Mouse (Mus musculus) C2C12 (cell line): ENCODE results near the gene Sv2b. TPM values are rescaled to one million over a fixed set of nuclear protein-coding genes. Genes with fewer than 3 reads are reported as not detected.

Source experiments
- H3K27me3 ChIP-seq: one replicate; pipeline ENCODE4 v1.6.1; 2011; ENCODE audit not compliant: control insufficient read depth, insufficient read depth, insufficient read length
- H3K36me3 ChIP-seq: one replicate; pipeline ENCODE4 v1.6.1; 2011; ENCODE audit not compliant: control insufficient read depth, insufficient read depth
- H3K4me3 ChIP-seq: one replicate; pipeline ENCODE4 v1.5.1; 2011; ENCODE audit warnings: mild to moderate bottlenecking, control low read depth; ENCODE audit not compliant: poor library complexity, insufficient read depth, severe bottlenecking
- H3K79me2 ChIP-seq: one replicate; pipeline ENCODE4 v1.6.1; 2011; ENCODE audit not compliant: control insufficient read depth, insufficient read depth
- H3K79me3 ChIP-seq: one replicate; pipeline ENCODE4 v1.6.1; 2011; ENCODE audit warnings: low read depth, control low read depth
- H3ac ChIP-seq: one replicate; pipeline ENCODE3; 2011; ENCODE audit warnings: low read depth; ENCODE audit not compliant: control insufficient read depth, insufficient read length
- CEBPB ChIP-seq: IDR thresholded peaks from one replicate; pipeline ENCODE4 v1.6.1; 2011; ENCODE audit warnings: low read depth, mild to moderate bottlenecking, control low read depth, moderate library complexity
- CTCF ChIP-seq: IDR thresholded peaks from one replicate; pipeline ENCODE4 v1.5.1; 2011; ENCODE audit not compliant: control insufficient read depth, insufficient read depth, insufficient read length
- FOSL1 ChIP-seq: IDR thresholded peaks from one replicate; pipeline ENCODE4 v1.8.0; 2011; ENCODE audit warnings: mild to moderate bottlenecking, low read length; ENCODE audit not compliant: poor library complexity, insufficient read depth, severe bottlenecking
- MAX ChIP-seq: IDR thresholded peaks from one replicate; pipeline ENCODE4 v1.6.1; 2011; ENCODE audit warnings: mild to moderate bottlenecking, control low read depth
- MYOD1 ChIP-seq: IDR thresholded peaks from one replicate; pipeline ENCODE4 v1.6.1; 2011; ENCODE audit warnings: low read depth; ENCODE audit not compliant: control insufficient read depth, insufficient read length
- MYOG ChIP-seq: IDR thresholded peaks from one replicate; pipeline ENCODE4 v1.6.1; 2011; ENCODE audit not compliant: control insufficient read depth, insufficient read length; ENCODE audit errors: extremely low read depth
- USF1 ChIP-seq: IDR thresholded peaks from one replicate; pipeline ENCODE4 v1.6.1; 2011; ENCODE audit warnings: low read depth, mild to moderate bottlenecking, control low read depth, moderate library complexity
- polyA plus RNA-seq: library from polyadenylated mRNA; unstranded; fragments of >200 nt; fragmentation: generic; extraction: Trizol; gene quantifications from one replicate; pipeline ENCODE4 v1.2.1, GENCODE M21; 2012; ENCODE audit warnings: missing spikeins

Gene Sv2b
- polyA plus RNA-seq, 1 experiment = 0.02 TPM

DNA sequence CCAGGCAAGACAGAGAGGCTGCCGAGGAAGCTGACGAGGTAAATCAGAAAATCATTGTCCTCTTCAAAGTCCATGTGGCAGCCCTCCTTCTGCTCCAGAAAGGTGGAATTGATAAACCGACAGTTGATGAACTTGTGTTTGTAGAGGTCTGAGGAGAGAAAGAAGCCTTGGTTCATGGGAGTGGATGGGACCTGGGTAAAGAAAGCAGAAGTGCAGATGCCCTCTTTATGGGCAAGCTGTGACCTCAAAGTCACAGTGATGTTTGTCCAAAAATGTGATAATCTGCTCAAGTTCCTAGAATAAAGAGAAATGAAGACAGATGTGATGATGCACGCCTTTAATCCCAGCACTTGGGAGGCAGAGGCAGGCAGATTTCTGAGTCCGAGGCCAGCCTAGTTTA is 185.0 kb downstream of the Sv2b start:
- TF ChIP-seq CEBPB = no peak
- TF ChIP-seq CTCF = no peak
- no peak for TF ChIP-seq FOSL1
- no peak for TF ChIP-seq USF1
- no peak for TF ChIP-seq MYOG
- no peak for TF ChIP-seq MAX
- no peak for TF ChIP-seq MYOD1
- no peak overlapping the region for H3ac ChIP-seq
- H3K79me3 ChIP-seq = no peaks in the 10 kb centered on the region
- H3K79me2 ChIP-seq = no peaks in the 10 kb centered on the region
- H3K27me3 ChIP-seq = no peaks in the 10 kb centered on the region
- no peak overlapping the region for H3K4me3 ChIP-seq
- no peaks in the 10 kb centered on the region for H3K36me3 ChIP-seq

DNA sequence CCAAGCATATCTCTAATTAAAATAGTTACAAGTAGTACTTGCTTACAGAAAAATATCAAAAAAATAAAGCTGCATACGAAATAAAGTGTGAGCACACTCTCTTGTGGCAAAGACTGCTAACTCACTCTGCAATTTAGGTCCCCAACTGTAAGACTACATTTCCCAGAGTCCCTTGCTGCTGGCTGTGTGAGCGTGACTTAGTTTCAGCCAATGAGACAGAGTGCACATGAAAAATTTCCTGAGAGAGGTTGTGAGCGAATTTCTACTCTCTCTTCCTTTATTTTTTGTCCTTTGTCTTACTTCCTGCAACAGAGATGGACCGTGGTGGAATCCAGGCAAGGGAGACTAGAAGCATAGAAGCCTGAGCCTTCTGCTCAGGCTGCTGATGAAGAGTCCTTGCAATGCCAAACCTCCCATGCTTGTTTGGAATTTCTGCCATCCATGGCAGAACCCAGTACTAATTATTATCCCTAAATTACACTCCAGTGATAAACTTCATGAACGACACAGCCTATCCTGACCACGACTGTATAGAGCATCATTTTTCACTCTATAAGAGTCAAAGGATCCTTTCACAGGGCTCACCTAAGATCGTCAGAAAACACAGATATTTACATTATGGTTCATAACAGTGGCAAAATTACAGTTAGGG is 190.9 kb downstream of the Sv2b start:
- Histone ChIP-seq H3K27me3 (no peaks in the 10 kb centered on the region), H3K79me2 (no peaks in the 10 kb centered on the region), H3K79me3 (no peaks in the 10 kb centered on the region), H3K4me3 (no peak overlapping the region), H3K36me3 (no peaks in the 10 kb centered on the region), H3ac (no peak overlapping the region)
- TF ChIP-seq MYOG (no peak), MYOD1 (no peak), USF1 (peak; percentile 82), MAX (no peak), CTCF (no peak), CEBPB (no peak), FOSL1 (no peak)

DNA sequence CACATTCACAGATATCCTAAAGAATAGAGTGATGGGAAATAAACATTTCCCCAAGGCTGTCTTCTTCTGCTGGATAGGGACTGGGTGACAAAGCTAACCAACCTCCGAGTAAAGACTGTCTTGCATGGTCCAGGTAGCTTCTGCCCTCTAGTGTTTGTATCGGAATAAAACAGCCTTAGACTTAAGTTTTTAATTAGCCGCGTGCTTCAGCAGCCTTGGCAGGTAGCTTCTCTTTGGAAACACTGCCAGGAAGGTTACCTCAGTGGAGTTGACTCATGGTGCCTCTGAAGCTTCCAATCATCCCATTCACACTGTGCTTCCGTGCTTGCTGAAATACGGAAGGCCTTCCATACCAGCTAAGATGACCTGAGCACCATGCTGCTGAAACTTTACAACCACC is 198.4 kb downstream of the Sv2b start:
- Histone ChIP-seq H3K79me2 (no peaks in the 10 kb centered on the region), H3K79me3 (no peaks in the 10 kb centered on the region), H3K36me3 (no peaks in the 10 kb centered on the region), H3ac (no peak overlapping the region), H3K27me3 (no peaks in the 10 kb centered on the region), H3K4me3 (no peak overlapping the region)
- TF ChIP-seq CEBPB = no peak
- TF ChIP-seq MAX = no peak
- no peak for TF ChIP-seq USF1
- TF ChIP-seq MYOD1 = no peak
- TF ChIP-seq MYOG = no peak
- no peak for TF ChIP-seq FOSL1
- peak; percentile 34 for TF ChIP-seq CTCF

DNA sequence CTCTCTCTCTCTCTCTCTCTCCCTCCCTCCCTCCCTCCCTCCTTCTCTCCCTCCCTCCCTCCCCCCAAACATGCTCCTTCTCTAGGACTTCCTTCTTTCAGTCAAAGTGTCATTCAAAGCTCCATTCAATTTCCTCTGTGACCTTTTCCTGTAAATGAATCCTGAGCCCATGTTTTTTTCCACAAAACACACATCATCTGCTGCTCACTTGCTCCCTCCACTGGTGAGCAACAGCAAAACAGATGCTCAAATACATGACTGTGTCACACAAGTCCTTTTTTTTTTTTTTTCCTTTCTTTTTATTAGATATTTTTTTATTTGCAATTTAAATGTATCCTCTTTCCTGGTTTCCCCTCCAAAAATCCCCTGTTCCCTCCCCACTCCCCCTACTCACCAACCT is 201.6 kb downstream of the Sv2b start:
- no peak overlapping the region for H3ac ChIP-seq
- H3K4me3 ChIP-seq = no peak overlapping the region
- no peaks in the 10 kb centered on the region for H3K79me2 ChIP-seq
- H3K36me3 ChIP-seq = no peaks in the 10 kb centered on the region
- H3K79me3 ChIP-seq = no peaks in the 10 kb centered on the region
- no peaks in the 10 kb centered on the region for H3K27me3 ChIP-seq
- TF ChIP-seq MAX (no peak), CTCF (peak; percentile 32), USF1 (no peak), MYOD1 (no peak)

DNA sequence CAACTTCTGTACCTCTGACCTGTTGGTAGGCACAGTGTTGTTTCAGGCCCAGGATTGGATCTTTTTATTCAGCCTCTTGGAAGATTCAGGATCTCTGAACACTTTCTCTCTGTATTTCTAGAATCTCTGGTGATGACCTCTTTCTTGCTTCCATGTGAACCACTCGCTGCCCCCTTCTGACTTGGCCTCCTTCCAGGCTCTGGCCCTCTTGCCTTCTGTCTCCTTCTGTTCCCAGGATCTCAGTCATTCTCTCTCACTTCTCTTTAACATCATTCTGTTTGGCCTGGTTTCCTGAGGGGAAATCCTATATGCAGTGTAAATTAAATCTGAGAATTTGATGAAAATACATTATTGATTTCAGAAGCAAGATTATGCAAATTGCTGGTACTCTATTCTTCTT is 205.2 kb downstream of the Sv2b start:
- H3K79me2 ChIP-seq = no peaks in the 10 kb centered on the region
- H3K27me3 ChIP-seq = no peaks in the 10 kb centered on the region
- TF ChIP-seq FOSL1 (no peak), MYOG (no peak), MYOD1 (no peak)
- H3ac ChIP-seq = no peak overlapping the region
- no peaks in the 10 kb centered on the region for H3K79me3 ChIP-seq
- H3K4me3 ChIP-seq = no peak overlapping the region
- no peaks in the 10 kb centered on the region for H3K36me3 ChIP-seq

DNA sequence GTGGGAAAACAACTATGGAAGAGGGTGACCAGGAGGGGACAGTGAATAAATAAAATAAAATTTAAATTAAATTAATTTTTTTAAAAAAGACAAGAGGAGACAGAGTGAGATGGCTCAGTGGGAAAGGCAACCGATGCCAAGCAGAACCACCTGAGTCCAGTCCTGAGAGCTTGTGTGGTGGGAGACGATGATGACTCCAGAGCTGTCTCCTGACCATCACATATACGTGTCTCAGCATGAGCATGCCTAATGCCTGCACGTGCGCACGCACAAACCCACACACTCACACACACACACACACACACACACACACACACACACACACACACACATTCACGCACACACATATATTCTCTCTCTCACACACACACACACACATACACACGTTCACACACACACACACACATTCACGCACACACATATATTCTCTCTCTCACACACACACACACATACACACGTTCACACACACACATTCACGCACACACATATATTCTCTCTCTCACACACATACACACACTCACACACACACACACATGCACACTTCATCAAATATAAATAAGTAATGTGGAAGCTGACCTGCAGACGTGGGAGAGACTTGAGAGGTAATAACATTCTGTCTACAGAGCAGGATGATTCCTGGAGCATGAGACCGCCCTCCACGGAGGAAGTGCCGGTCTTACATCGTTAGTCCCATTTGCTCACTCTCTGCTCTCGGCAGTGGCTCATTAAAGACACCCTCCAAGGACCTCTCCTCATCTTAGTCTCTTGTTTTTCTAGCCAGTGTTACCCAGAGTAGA is 206.3 kb downstream of the Sv2b start:
- Histone ChIP-seq H3K36me3 (no peaks in the 10 kb centered on the region), H3ac (no peak overlapping the region), H3K79me2 (no peaks in the 10 kb centered on the region), H3K4me3 (no peak overlapping the region), H3K79me3 (no peaks in the 10 kb centered on the region), H3K27me3 (peaks cover 3% of the 10 kb centered on the region)
- TF ChIP-seq CEBPB = no peak
- no peak for TF ChIP-seq USF1
- no peak for TF ChIP-seq CTCF
- no peak for TF ChIP-seq FOSL1
- TF ChIP-seq MAX = no peak
